Mouse (Mus musculus) midbrain, embryonic 16.5 days (tissue): ENCODE results near the gene Sumo1. TPM values are rescaled to one million over a fixed set of nuclear protein-coding genes. Genes with fewer than 3 reads are reported as not detected.
"Not testable (repeated sequence)": the region's sequence is repeated elsewhere in the genome, so short reads cannot be mapped to it uniquely, and the experiment has no call there.

Experiments used
- ATAC-seq: fragments of 200-750 bp; cut with Nextera tagmentation; 2 replicates; pipeline ENCODE4 v1.8.0; 2017; ENCODE audit warnings: moderate TSS enrichment
- H3K27ac ChIP-seq: fragments of 300-500 bp; sonication (generic); 2 replicates; pipeline ENCODE4 v1.5.1; 2014; ENCODE audit warnings: mild to moderate bottlenecking, low read length, mixed read lengths
- H3K27me3 ChIP-seq: fragments of 300-500 bp; sonication (generic); 2 replicates; pipeline ENCODE4 v1.6.1; 2014; ENCODE audit warnings: low read depth, low read length, mixed read lengths; ENCODE audit not compliant: control insufficient read depth, insufficient read depth
- H3K36me3 ChIP-seq: fragments of 300-500 bp; sonication (generic); 2 replicates; pipeline ENCODE4 v1.6.1; 2014; ENCODE audit warnings: mild to moderate bottlenecking, low read length, moderate library complexity, mixed read lengths; ENCODE audit not compliant: control insufficient read depth, insufficient read depth
- H3K4me1 ChIP-seq: fragments of 300-500 bp; sonication (generic); 2 replicates; pipeline ENCODE4 v1.6.1; 2014; ENCODE audit warnings: mild to moderate bottlenecking, low read length, mixed read lengths; ENCODE audit not compliant: control insufficient read depth, insufficient read depth
- H3K4me2 ChIP-seq: fragments of 300-500 bp; sonication (generic); 2 replicates; pipeline ENCODE4 v1.6.1; 2014; ENCODE audit warnings: mild to moderate bottlenecking, low read length, mixed read lengths
- H3K4me3 ChIP-seq: fragments of 300-500 bp; sonication (generic); 2 replicates; pipeline ENCODE4 v1.5.1; 2014; ENCODE audit warnings: low read depth, mild to moderate bottlenecking, low read length, moderate library complexity, mixed read lengths
- H3K9ac ChIP-seq: fragments of 300-500 bp; sonication (generic); 2 replicates; pipeline ENCODE4 v1.6.1; 2014; ENCODE audit warnings: low read depth, low read length, mixed read lengths
- H3K9me3 ChIP-seq: fragments of 300-500 bp; sonication (generic); replicated peaks from 2 replicates; pipeline ENCODE4 v1.6.1; 2014; ENCODE audit warnings: mild to moderate bottlenecking, low read length, mixed read lengths; ENCODE audit not compliant: control insufficient read depth, poor library complexity, severe bottlenecking
- WGBS: fragments of 180-500 bp; shearing (Covaris S2); extraction: QIAGEN DNeasy Blood & Tissue Kit; methylation state at CpG from one replicate; pipeline ENCODE4 v1.1.7; 2014; 5-methylcytosine and 5-hydroxymethylcytosine counted together
- polyA plus RNA-seq: library from polyadenylated mRNA; unstranded; fragments of >200 nt; fragmentation: Nextera tagmentation; extraction: Ambion mirVana; gene quantifications from 2 replicates; pipeline ENCODE4 v1.2.1, GENCODE M21; 2015

Gene Sumo1
- polyA plus RNA-seq, 1 experiment from 2014 or later, result 332 TPM

GRCm38 (mm10) chr1:59651201-59651819, 19.3 kb downstream of the Sumo1 start:
- Histone ChIP-seq H3K9ac (no peak overlapping the region), H3K4me1 (no peaks in the 10 kb centered on the region), H3K4me2 (no peak overlapping the region), H3K9me3 (no peaks in the 10 kb centered on the region), H3K27me3 (no peaks in the 10 kb centered on the region), H3K4me3 (no peak overlapping the region), H3K27ac (no peak overlapping the region), H3K36me3 (0 out of 2 replicates have a peak, but pooled peaks cover 4% of the 10 kb centered on the region)
- no peak for ATAC-seq
- WGBS, result 92% methylated on average over 3 of the region's 3 CpGs

DNA sequence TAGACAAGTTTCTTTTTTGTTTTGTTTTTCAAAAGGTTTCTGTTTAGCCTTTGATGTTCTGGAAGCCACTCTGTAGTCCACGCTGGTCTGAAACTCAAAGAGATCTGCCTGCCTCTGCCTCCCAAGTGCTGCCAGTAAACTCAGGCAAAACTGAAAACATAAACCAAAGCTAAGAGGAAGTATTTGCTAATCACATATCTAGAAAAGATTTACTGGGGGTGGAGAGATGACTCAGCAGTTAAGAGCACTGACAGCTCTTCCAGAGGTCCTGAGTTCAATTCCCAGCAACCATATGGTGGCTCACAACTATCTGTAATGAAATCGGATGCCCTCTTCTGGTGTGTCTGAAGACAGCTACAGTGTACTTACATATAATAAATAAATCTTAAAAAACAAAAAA, 24.1 kb downstream of the Sumo1 start:
- H3K36me3 ChIP-seq, H3K4me2 ChIP-seq, H3K9ac ChIP-seq, H3K4me1 ChIP-seq, ATAC-seq, H3K4me3 ChIP-seq, H3K27me3 ChIP-seq, H3K9me3 ChIP-seq, H3K27ac ChIP-seq: not testable (repeated sequence)
- WGBS, result 88% methylated on average over 2 of the region's 2 CpGs

- Histone ChIP-seq H3K36me3 (peaks cover 8% of the 10 kb centered on the region; the same call in 1 of the 2 replicates), H3K4me2 (no peak overlapping the region), H3K27me3 (no peaks in the 10 kb centered on the region), H3K4me3 (no peak overlapping the region), H3K27ac (no peak overlapping the region), H3K9me3 (no peaks in the 10 kb centered on the region), H3K4me1 (no peaks in the 10 kb centered on the region), H3K9ac (no peak overlapping the region)
- WGBS, result 86% methylated on average over 1 of the region's 1 CpGs
- no peak for ATAC-seq
These were observed 28.1 kb downstream of the Sumo1 start for GRCm38 (mm10) chr1:59642488-59642887.

DNA sequence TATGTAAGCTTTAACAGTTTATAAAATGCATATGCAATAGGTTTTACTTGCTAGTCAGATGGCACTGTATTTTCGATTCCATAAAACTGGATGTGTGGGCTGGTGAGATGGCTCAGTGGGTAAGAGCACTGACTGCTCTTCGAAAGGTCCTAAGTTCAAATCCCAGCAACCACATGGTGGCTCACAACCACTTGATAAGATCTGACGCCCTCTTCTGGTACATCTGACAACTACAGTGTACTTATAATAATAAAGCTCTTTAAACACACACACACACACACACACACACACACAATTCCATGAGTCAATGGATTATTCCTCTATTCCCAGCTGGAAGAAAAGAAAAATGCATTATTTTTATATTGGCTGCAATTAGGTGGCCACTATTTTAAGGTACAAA, 32.3 kb downstream of the Sumo1 start:
- H3K4me1 ChIP-seq, result no peaks in the 10 kb centered on the region
- no peak overlapping the region for H3K27ac ChIP-seq
- no peak overlapping the region for H3K9ac ChIP-seq
- no peak overlapping the region for H3K4me3 ChIP-seq
- H3K27me3 ChIP-seq, result no peaks in the 10 kb centered on the region
- H3K36me3 ChIP-seq, result 0 out of 2 replicates have a peak, but pooled peaks cover 4% of the 10 kb centered on the region
- ATAC-seq, result no peak
- H3K9me3 ChIP-seq, result no peaks in the 10 kb centered on the region
- H3K4me2 ChIP-seq, result no peak overlapping the region
- 87% methylated on average over 3 of the region's 3 CpGs for WGBS

- no peaks in the 10 kb centered on the region for H3K36me3 ChIP-seq
- no peak overlapping the region for H3K4me2 ChIP-seq
- no peaks in the 10 kb centered on the region for H3K4me1 ChIP-seq
- no peak overlapping the region for H3K27ac ChIP-seq
- H3K9me3 ChIP-seq, result no peaks in the 10 kb centered on the region
- no peak for ATAC-seq
- WGBS, result 78% methylated on average over 1 of the region's 1 CpGs
- no peak overlapping the region for H3K4me3 ChIP-seq
- H3K27me3 ChIP-seq, result no peaks in the 10 kb centered on the region
- H3K9ac ChIP-seq, result no peak overlapping the region
These were observed 34.3 kb downstream of the Sumo1 start for GRCm38 (mm10) chr1:59636349-59636748.

DNA sequence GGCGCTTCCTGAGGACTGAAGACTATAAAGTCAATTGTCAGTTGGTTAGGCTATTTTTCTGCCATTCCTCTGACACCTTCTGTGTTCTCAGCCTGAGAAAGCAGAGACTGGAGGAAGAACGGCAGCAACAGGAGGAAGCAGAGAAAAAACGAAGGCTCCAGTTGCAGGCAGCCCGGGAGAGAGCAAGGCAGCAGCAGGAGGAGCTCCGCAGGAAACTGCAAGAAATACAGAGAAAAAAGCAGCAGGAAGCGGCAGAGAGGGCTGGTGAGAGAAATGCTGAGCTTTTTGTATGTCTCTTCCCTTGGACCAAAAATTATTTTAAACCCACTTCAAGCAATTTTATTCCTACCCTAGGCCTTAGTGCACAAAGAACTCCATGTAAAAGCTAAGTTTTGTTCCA, 37.6 kb downstream of the Sumo1 start:
- Histone ChIP-seq H3K36me3 (no peaks in the 10 kb centered on the region), H3K4me1 (no peaks in the 10 kb centered on the region), H3K9ac (no peak overlapping the region), H3K4me2 (no peak overlapping the region), H3K27ac (no peak overlapping the region), H3K9me3 (no peaks in the 10 kb centered on the region), H3K27me3 (no peaks in the 10 kb centered on the region), H3K4me3 (no peak overlapping the region)
- ATAC-seq, result no peak
- 36% methylated on average over 6 of the region's 6 CpGs for WGBS

- Histone ChIP-seq H3K4me3 (no peak overlapping the region), H3K27me3 (no peaks in the 10 kb centered on the region), H3K4me1 (no peaks in the 10 kb centered on the region), H3K9ac (no peak overlapping the region), H3K4me2 (no peak overlapping the region), H3K36me3 (no peaks in the 10 kb centered on the region), H3K9me3 (no peaks in the 10 kb centered on the region), H3K27ac (no peak overlapping the region)
- WGBS, result 87% methylated on average over 5 of the region's 5 CpGs
- ATAC-seq, result no peak
These were observed 38.5 kb downstream of the Sumo1 start for GRCm38 (mm10) chr1:59631986-59632659.

GRCm38 (mm10) chr1:59630356-59630755, 40.3 kb downstream of the Sumo1 start:
- not testable (repeated sequence) for H3K27ac ChIP-seq, H3K36me3 ChIP-seq, H3K4me1 ChIP-seq, H3K4me3 ChIP-seq, H3K9me3 ChIP-seq, H3K4me2 ChIP-seq, ATAC-seq, H3K27me3 ChIP-seq, H3K9ac ChIP-seq
- WGBS, result 95% methylated on average over 6 of the region's 6 CpGs

DNA sequence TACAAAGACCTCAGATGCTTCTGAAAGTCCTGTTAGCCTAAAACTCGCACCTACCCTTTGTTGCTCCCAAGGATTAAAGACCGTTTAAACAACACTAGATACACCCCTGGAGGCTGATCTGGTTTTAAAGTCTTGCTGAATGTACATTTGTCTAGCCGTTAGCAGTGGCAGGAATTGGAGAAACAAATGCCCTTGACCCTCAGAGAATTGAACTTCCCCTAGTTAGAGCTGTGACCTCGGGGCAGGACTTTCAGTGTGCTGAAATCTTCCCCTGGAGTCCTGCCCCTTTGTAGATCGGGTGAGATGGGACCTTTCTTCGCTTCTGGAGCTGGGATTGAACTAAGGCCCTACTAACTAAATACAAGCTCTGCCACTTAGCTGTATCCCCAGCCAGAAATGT, 41.4 kb downstream of the Sumo1 start:
- H3K4me1 ChIP-seq, result no peaks in the 10 kb centered on the region
- 54% methylated on average over 6 of the region's 6 CpGs for WGBS
- H3K4me3 ChIP-seq, result no peak overlapping the region
- H3K9ac ChIP-seq, result no peak overlapping the region
- no peak for ATAC-seq
- H3K27ac ChIP-seq, result no peak overlapping the region
- H3K27me3 ChIP-seq, result no peaks in the 10 kb centered on the region
- no peaks in the 10 kb centered on the region for H3K9me3 ChIP-seq
- no peaks in the 10 kb centered on the region for H3K36me3 ChIP-seq
- no peak overlapping the region for H3K4me2 ChIP-seq
